ENCODE assay signal across 24 mouse cellular contexts in genomic region chr7:134265783-134266182, GRCm38 (mm10). TPM values are rescaled to one million over a fixed set of nuclear protein-coding genes. Genes with fewer than 3 reads are reported as not detected.
DNase-seq lines count a peak whose midpoint lies in the region; ATAC-seq and TF ChIP-seq lines count a peak whose summit lies in the region.
"Had no signal": no experiment of that assay in that cellular context is flagged by ENCODE, and none has a peak within 500 bp of the region (broad histone marks: within the 10 kb centered on the region; RNA-seq: fewer than 3 reads in every experiment).

No protein-coding gene starts in this region.

- TF ChIP-seq CTCF in C2C12 (IDR thresholded peaks at IDR 0.05; ENCODE audit: control insufficient read depth, insufficient read depth, insufficient read length) = no peak
- no peak for TF ChIP-seq CTCF in layer of hippocampus, adult 2 months (conservative IDR thresholded peaks at IDR 0.05)

- H3K79me3 ChIP-seq in C2C12 (ENCODE audit: low read depth) = no peaks in the 10 kb centered on the region

- H3K9ac ChIP-seq in limb, embryonic 11.5 days (ENCODE audit: low read length) = no peak overlapping the region

- no peaks in the 10 kb centered on the region for H3K27me3 ChIP-seq in limb, embryonic 11.5 days (ENCODE audit: control insufficient read depth, insufficient read depth, low read length)
- no peaks in the 10 kb centered on the region for H3K27me3 ChIP-seq in limb, embryonic 10.5 days (ENCODE audit: low read depth, poor library complexity, severe bottlenecking)
- H3K27me3 ChIP-seq in C2C12 (ENCODE audit: control insufficient read depth, insufficient read depth, insufficient read length) (no peaks in the 10 kb centered on the region), myocyte (ENCODE audit: control insufficient read depth, insufficient read depth, insufficient read length) (no peaks in the 10 kb centered on the region)
- H3K27me3 ChIP-seq: CH12.LX, Patski had no signal

- no peak for TF ChIP-seq POLR2A in myocyte (IDR thresholded peaks at IDR 0.05; ENCODE audit: insufficient read length, low read depth)

- intact Hi-C loops in heart, postnatal 25 days (cut with DNase I) = loop anchor here (10.0 kb wide), 1 partner anchor 289 kb away; no protein-coding TSS in a partner anchor

- H3K4me3 ChIP-seq in limb, embryonic 11.5 days (ENCODE audit: low read depth, low read length) = no peak overlapping the region
- H3K4me3 ChIP-seq in limb, embryonic 10.5 days = no peak overlapping the region
- H3K4me3 ChIP-seq in C2C12 (ENCODE audit: insufficient read depth, poor library complexity, severe bottlenecking) (no peak overlapping the region), myocyte (no peak overlapping the region)
- H3K4me3 ChIP-seq in layer of hippocampus, adult 2 months = no peak overlapping the region

- H3K27ac ChIP-seq in limb, embryonic 11.5 days (replicated peaks; ENCODE audit: low read depth, low read length) = no peak overlapping the region
- H3K27ac ChIP-seq in limb, embryonic 10.5 days = no peak overlapping the region
- no peak overlapping the region for H3K27ac ChIP-seq in layer of hippocampus, adult 2 months

- no peaks in the 10 kb centered on the region for H3K4me1 ChIP-seq in limb, embryonic 11.5 days (ENCODE audit: control insufficient read depth, insufficient read depth, low read length)
- peaks cover 6% of the 10 kb centered on the region for H3K4me1 ChIP-seq in limb, embryonic 10.5 days

- H3K4me2 ChIP-seq in limb, embryonic 11.5 days (ENCODE audit: low read depth, severe bottlenecking) = no peak overlapping the region
- no peak overlapping the region for H3K4me2 ChIP-seq in myocyte (ENCODE audit: low read depth)

- 83% methylated on average over 4 of the region's 4 CpGs for WGBS in limb, embryonic 11.5 days
- 85% methylated on average over 4 of the region's 4 CpGs for WGBS in limb, embryonic 10.5 days

- peak; percentile 29 for DNase-seq in heart, adult 11 months
- DNase-seq in heart, postnatal 25 days (ENCODE audit: low spot score) = no peak
- DNase-seq in limb, embryonic 11.5 days (ENCODE audit: low spot score) = peak; percentile 14
- no peak for DNase-seq in limb, embryonic 10.5 days (ENCODE audit: low spot score)
- no peak for DNase-seq in testis, postnatal 10 days (ENCODE audit: low spot score)
- DNase-seq in layer of hippocampus, adult 2 months (ENCODE audit: low spot score in 2 of 2) = no peak
- DNase-seq: adrenal gland, adult 2 months; adrenal gland, adult 8-10 months; adrenal gland, postnatal 10 days; adrenal gland, postnatal 14 days; adrenal gland, postnatal 25 days; adrenal gland, postnatal 36 days; B cell, adult 2 months; cerebellum, adult 11 months; cerebellum, adult 11-12 months; cerebellum, adult 18-20 months had no signal

- ATAC-seq in limb, embryonic 11.5 days (ENCODE audit: insufficient number of reproducible peaks, low FRiP score, low TSS enrichment, low read depth) = no peak
- ATAC-seq: activated CD4-positive, CD25-positive, alpha-beta regulatory T cell, adult 4 months; CD4-positive, CD25-positive, alpha-beta regulatory T cell, adult 4 months; Patski had no signal

- H3K9me3 ChIP-seq in limb, embryonic 11.5 days (ENCODE audit: control insufficient read depth, low read length) = no peaks in the 10 kb centered on the region
- no peaks in the 10 kb centered on the region for H3K9me3 ChIP-seq in limb, embryonic 10.5 days (replicated peaks)

- no peak overlapping the region for H3ac ChIP-seq in C2C12 (ENCODE audit: control insufficient read depth, insufficient read length, low read depth)
- no peak overlapping the region for H3ac ChIP-seq in myocyte (ENCODE audit: control insufficient read depth, insufficient read length)

- H3K79me2 ChIP-seq in C2C12 (ENCODE audit: control insufficient read depth, insufficient read depth) = no peaks in the 10 kb centered on the region
- H3K79me2 ChIP-seq in myocyte (ENCODE audit: control insufficient read depth, insufficient read depth) = no peaks in the 10 kb centered on the region

- H3K36me3 ChIP-seq in limb, embryonic 11.5 days (ENCODE audit: control insufficient read depth, insufficient read depth, low read length) = no peaks in the 10 kb centered on the region
- H3K36me3 ChIP-seq in limb, embryonic 10.5 days = no peaks in the 10 kb centered on the region
- H3K36me3 ChIP-seq in C2C12 (ENCODE audit: control insufficient read depth, insufficient read depth) (no peaks in the 10 kb centered on the region), myocyte (ENCODE audit: control insufficient read depth, insufficient read depth) (no peaks in the 10 kb centered on the region)
- H3K36me3 ChIP-seq: G1E had no signal

TF ChIP-seq in C2C12, 6 proteins besides CTCF, POLR2A, EP300 and RAD21:
- TF ChIP-seq MYOD1 (IDR thresholded peaks at IDR 0.05; ENCODE audit: control insufficient read depth, insufficient read length, low read depth) = peak; percentile 30
- TF ChIP-seq MAX (IDR thresholded peaks at IDR 0.05) = no peak

TF ChIP-seq in myocyte, 11 proteins besides CTCF, POLR2A, EP300 and RAD21:
- TF ChIP-seq TCF12 (IDR thresholded peaks at IDR 0.05; ENCODE audit: insufficient read depth, poor library complexity, severe bottlenecking) (peak; percentile 26), CEBPB (IDR thresholded peaks at IDR 0.05; ENCODE audit: insufficient read depth, poor library complexity, severe bottlenecking) (no peak), REST (IDR thresholded peaks at IDR 0.05; ENCODE audit: insufficient read depth, insufficient read length) (no peak), TCF3 (IDR thresholded peaks at IDR 0.05; ENCODE audit: insufficient read length, low read depth) (no peak), E2F4 (IDR thresholded peaks at IDR 0.05; ENCODE audit: insufficient read depth) (no peak), SRF (IDR thresholded peaks at IDR 0.05; ENCODE audit: control insufficient read depth, insufficient read length, low read depth) (no peak), POLR2AphosphoS2 (IDR thresholded peaks at IDR 0.05; ENCODE audit: insufficient read length, low read depth) (no peak), MYOG (IDR thresholded peaks at IDR 0.05; ENCODE audit: control insufficient read depth in 1 of 3, insufficient read depth in 1 of 3, insufficient read length in 2 of 3, low read depth in 2 of 3) (no peak), MYOD1 (IDR thresholded peaks at IDR 0.05; ENCODE audit: control insufficient read depth in 1 of 3, insufficient read length in 2 of 3, low read depth in 2 of 3) (peak in 2 of 3 experiments; percentile 74 to 89), MAX (IDR thresholded peaks at IDR 0.05; ENCODE audit: low read depth) (no peak)

RNA-seq across cellular contexts. Expression of gene Adam12, which starts 33.8 kb away (rescaled TPM):
- 1 to 10 TPM in 1 of 2 experiments, under 1 TPM in 1; 0.78 to 1.4 TPM for total RNA-seq in heart, postnatal 25 days (2021)
- 2.7 and 4.4 TPM in 2 replicates for polyA plus RNA-seq in limb, embryonic 11.5 days (2014; fragmentation: Nextera tagmentation; extraction: Ambion mirVana)
- 3.1 and 3.4 TPM in 2 replicates for polyA plus RNA-seq in limb, embryonic 10.5 days (2016; fragmentation: Nextera tagmentation; extraction: Ambion mirVana)
- 14.7 TPM for polyA plus RNA-seq in C2C12 (2012; fragmentation: generic; extraction: Trizol)
- 7.2 TPM for polyA plus RNA-seq in myocyte (2012; fragmentation: generic; extraction: Trizol)
- total RNA-seq in layer of hippocampus, adult 2 months (2021) = 1 to 10 TPM; 7.8 to 9.0 TPM
- total RNA-seq: CH12.LX, MEL had no signal
- polyA plus RNA-seq: G1E had no signal

Comparison
In these comparisons a context has a peak if more than half of its experiments do, and no peak if none do; other contexts are left out.
1. DNase-seq: peak in heart, adult 11 months (single experiment) and limb, embryonic 11.5 days (single experiment); none in heart, postnatal 25 days (single experiment), limb, embryonic 10.5 days (single experiment), testis, postnatal 10 days (single experiment) and layer of hippocampus, adult 2 months (0 of 2).